Mouse (Mus musculus) E14TG2a.4 (cell line): ENCODE measurements around the gene Lsm11.

ENCODE experiments used
- CTCF ChIP-seq: conservative IDR thresholded peaks from 2 replicates; pipeline ENCODE4 v1.5.1; 2014; ENCODE audit warnings: low read length
- POU5F1 ChIP-seq: IDR thresholded peaks from 2 replicates; pipeline ENCODE4 v1.6.1; 2014; ENCODE audit warnings: low read length, borderline replicate concordance

DNA sequence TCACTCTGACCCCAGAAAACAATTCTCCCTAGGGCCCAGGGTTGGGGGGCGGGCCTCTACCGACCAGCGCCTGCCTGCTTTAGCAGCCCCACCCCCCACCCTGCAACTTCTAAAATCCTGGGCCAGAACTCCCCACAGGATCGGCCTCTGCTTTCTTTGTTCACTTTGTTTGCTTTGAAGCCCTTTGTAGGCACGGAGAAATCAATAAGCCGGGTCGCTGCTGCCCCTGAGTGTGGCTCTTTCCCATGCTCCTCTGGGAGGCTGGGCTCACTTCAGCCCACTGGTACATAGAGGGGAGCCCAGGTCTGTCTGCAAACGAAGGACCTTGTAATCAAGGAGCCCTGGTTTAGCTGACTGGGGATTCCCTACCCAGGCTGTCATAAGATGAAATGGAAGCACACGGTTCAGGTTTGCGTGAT lies 23.2 kb downstream of the Lsm11 start:
- TF ChIP-seq CTCF (no peak), POU5F1 (no peak)
